Mouse (Mus musculus): Measurements from ENCODE around the gene Fbxo27.

Fbxo27 gene

GRCm38 (mm10) chr7:28702601-28703143 is 10.0 kb downstream of the Fbxo27 start:
- DNase-seq (ENCODE audit: low spot score) = no peak

GRCm38 (mm10) chr7:28709454-28709853 is 16.8 kb downstream of the Fbxo27 start:
- DNase-seq (ENCODE audit: low spot score) = no peak

- DNase-seq (ENCODE audit: low spot score) = no peak
These were observed 18.3 kb downstream of the Fbxo27 start for GRCm38 (mm10) chr7:28710962-28711361.

- DNase-seq (ENCODE audit: low spot score) = no peak
These were observed 22.0 kb downstream of the Fbxo27 start for GRCm38 (mm10) chr7:28714667-28715066.

DNA sequence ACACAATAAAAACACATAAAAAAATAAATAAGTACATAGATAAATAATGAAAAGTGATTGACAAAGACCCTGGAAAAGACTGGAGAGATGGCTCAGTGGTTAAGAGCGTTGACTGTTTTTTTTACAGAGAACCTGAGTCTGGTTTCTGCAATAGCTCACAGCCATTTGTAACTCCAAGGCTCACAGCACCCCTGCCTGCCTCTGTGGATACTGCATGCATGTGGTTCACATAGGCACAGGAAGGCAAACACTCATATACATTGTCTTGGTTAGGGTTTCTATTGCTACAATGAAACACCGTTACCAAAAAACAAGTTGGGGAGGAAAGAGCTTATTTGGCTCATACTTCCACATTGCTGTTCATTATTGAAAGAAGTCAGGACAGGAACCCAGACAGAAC is 22.9 kb downstream of the Fbxo27 start:
- DNase-seq (ENCODE audit: low spot score) = no peak

GRCm38 (mm10) chr7:28716590-28717281 is 24.1 kb downstream of the Fbxo27 start, which contains the start of gene Fbxo17:
Gene Fbxo17 (plus strand): TSS chr7:28716804.
- no peak for DNase-seq (ENCODE audit: low spot score)

DNA sequence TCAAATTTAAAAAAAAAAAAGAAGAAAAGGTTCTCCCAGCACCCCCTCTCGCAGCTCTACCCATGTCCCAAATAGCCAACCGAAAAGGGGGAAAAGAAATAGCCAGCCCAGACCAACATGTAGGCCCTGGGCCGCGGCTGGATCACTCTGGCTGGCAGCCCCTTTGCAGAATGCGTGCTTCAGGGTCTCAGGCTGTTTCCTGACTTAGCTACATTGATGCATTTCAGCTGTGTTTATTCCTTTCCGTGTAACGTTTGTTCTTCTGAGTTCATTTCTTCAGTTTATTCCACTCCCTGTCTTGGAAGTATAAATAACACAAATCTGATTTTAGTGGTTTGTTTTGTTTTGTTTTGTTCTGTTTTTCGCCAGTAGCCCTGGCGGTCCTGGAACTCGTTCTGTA is 25.1 kb downstream of the Fbxo27 start:
- no peak for DNase-seq (ENCODE audit: low spot score)

GRCm38 (mm10) chr7:28719159-28719558 is 26.5 kb downstream of the Fbxo27 start:
- no peak for DNase-seq (ENCODE audit: low spot score)

DNA sequence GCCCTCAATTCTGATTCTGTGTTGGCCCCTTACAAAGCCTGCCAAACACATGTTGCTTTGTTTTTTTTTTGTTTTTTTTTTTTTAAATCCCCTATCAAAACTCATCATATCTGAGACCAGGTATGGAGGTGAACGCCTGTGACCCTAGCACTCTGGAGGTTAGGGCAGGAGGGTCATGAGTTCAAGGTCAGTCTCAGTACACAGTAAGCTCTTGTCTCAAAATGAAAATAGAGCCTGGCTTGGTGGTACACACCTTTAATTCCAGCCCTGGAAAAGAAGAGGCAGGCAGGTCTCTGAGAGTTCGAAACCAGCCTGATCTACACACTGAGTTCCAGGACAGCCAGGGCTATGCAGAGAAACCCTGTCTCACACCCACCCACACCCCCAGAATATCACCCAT is 27.0 kb downstream of the Fbxo27 start:
- DNase-seq (ENCODE audit: low spot score) = no peak

DNA sequence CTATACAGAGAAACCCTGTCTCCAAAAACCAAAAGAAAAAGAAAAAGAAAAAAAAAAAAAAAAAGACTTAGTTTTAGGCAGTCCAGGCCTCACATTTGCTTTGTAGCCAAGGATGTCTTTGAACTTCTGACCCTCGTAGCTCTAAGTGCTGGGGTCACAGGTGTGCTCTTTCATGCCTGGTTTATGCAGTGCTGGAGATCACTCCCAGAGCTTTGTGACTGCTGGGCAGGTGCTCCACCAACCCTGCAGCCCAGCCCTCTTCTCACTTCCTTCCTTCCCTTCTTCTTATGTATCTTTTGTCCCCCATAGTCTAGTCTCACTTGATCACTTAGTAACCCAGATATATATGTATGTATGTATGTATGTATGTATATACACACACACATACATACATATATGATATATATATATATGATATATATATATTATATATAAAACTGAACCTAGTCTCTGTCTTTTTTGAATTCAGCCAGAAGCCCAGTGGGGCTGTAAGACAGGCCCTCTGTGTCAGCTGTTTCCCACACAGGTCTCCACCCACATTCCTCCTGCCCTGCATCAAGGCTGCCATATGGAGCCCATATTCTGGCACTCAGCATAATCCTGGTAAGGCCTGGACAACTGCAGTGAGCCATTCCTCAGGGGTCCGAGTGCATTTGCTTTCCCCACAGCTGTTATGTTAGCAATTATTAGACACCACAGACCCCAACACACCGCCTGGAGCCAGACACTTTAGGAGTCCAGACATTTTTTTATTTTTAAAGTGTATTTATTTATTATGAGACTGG is 28.3 kb downstream of the Fbxo27 start:
- DNase-seq (ENCODE audit: low spot score) = no peak

GRCm38 (mm10) chr7:28722079-28722478 is 29.4 kb downstream of the Fbxo27 start:
- no peak for DNase-seq (ENCODE audit: low spot score)

- no peak for DNase-seq (ENCODE audit: low spot score)
These were observed 32.0 kb downstream of the Fbxo27 start for GRCm38 (mm10) chr7:28724613-28725012.

DNA sequence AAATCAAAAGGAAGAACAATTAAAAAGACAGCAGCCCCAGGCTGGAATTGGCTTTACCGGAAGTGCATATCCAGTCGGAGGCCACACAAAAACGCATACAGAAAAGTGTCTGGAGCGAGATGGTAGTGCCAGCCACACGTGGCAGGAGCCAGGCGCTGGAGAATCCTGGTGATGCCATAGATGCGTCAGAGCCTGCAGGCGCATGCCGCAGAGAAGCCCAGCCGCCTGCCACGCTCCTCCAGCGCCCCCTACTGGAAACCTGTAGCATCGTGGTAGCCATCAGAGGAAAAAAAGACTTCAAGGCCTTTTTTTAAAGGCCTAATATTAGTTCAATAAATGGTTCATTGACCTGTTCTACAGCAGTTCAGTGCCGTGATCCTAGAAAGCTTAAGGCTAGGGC is 34.0 kb downstream of the Fbxo27 start:
- DNase-seq (ENCODE audit: low spot score) = peak; percentile 45

- DNase-seq (ENCODE audit: low spot score) = no peak
These were observed 35.1 kb downstream of the Fbxo27 start for GRCm38 (mm10) chr7:28727649-28728340.

DNA sequence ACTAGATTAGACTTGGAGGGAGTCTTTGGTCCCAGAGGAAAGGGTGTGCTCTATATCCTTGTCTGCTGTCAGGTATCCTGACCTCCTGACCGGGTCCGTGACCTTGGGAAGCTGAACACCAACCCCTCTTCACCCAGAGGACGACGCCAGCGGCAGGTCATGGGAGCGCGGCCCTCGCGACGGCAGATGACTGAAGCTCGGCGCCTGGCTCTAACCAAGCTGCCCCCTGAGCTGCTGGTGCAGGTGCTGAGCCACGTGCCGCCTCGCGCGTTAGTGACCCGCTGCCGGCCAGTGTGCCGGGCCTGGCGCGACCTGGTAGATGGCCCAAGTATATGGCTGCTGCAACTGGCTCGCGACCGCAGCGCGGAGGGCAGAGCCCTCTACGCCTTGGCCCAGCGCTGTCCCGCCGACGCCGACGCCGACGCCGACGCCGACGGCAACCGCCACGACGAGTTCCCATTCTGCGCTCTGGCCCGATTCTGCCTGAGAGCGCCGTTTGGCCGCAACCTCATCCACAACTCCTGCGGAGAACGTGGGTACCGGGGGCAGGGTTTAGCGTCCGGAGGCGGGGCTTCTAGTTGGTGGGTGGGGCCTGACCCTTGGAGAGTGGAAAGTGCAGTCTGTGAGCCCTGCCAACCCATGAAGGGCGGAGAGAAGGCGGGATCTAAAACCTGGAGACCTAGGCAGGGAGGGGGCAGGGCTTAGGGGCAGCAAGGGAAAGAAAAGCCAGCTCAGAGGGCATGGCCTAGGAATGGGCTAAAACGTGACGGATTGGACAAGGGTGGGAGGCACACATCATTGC is 39.9 kb downstream of the Fbxo27 start:
- no peak for DNase-seq (ENCODE audit: low spot score)

- no peak for DNase-seq (ENCODE audit: low spot score)
These were observed 40.6 kb downstream of the Fbxo27 start for GRCm38 (mm10) chr7:28733211-28733610.

GRCm38 (mm10) chr7:28735701-28736100 is 43.1 kb downstream of the Fbxo27 start:
- no peak for DNase-seq (ENCODE audit: low spot score)

DNA sequence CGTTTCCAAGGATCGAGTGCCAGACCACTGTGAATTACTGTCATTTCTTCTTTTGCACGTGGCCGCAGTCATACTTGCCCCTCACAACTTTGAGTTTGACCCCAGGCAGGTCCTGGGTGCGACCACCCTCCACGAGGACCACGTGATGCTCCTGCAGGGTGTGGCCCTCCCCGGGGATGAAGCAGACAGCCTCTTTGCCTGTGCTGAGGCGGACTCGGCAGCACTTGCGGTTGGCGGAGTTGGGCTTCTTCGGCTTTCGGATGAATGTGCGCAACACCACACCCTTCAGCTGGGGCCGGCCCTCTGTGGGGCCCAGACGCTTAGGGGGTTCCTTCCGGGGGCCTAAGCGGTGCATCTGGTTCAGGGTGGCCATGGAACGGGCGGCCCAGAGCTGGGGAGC is 47.2 kb downstream of the Fbxo27 start:
- no peak for DNase-seq (ENCODE audit: low spot score)

- no peak for DNase-seq (ENCODE audit: low spot score)
These were observed 48.3 kb downstream of the Fbxo27 start for GRCm38 (mm10) chr7:28740949-28741348.

DNA sequence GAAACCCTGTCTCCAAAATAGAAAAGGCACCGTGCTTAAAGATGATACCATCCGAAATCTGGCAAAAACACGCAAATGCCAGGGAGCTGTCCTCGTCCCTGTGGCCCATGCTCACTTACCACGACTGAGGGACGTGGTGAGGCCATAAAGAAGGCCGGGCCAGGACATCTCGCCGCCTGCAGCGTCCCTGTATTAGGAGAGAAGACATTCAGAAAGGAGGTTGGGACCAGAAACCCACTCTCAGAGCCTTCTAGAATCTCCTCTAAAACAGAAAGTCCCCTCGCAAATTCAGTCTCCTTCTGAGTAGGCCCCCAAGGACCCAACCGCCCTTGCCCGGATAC is 48.7 kb downstream of the Fbxo27 start:
- DNase-seq (ENCODE audit: low spot score) = no peak

DNA sequence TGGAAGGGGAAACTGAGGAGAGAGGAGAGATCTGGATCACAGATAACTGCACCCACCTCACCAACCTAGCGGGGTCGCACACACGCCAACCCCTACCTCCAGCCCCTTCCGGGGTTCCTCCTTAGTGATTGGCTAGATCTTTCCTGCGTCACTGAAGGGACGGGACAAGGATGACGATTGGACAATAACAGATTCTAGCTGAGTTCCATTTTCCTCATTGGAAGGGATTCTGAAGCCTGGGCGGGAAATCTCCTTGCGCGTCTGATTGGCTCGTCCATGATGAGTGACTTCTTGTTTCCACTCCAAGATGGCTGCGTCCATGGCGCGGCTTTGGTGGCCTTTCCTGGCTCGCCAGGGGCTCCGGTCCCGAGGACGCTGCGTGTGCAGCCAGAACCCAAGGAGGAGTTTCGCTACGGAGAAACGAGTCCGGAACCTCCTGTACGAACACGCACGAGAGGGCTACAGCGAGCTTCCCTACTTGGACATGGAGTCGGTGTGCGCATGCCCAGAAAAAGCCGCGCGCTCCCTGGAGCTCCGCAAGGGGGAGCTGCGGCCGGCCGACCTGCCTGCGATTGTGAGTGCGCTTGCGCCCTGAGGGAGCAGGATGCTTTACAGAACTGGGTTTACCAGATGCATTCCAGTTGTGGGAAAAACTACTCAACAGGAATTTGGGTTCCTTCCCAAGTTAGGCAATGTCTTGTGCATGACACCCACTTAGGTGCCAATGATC is 49.2 kb downstream of the Fbxo27 start, which contains the start of the genes Mrps12 and Sars2:
TSS of gene Mrps12 (minus strand) at position 112 of the 730 bp plus-strand sequence.
TSS of gene Sars2 (plus strand) at position 284 of the 730 bp plus-strand sequence.
- peak; percentile 68 for DNase-seq (ENCODE audit: low spot score)

Data from urinary bladder, postnatal 10 days (tissue).